Mouse (Mus musculus): ENCODE data around the gene Palmd.

The Palmd gene

DNA sequence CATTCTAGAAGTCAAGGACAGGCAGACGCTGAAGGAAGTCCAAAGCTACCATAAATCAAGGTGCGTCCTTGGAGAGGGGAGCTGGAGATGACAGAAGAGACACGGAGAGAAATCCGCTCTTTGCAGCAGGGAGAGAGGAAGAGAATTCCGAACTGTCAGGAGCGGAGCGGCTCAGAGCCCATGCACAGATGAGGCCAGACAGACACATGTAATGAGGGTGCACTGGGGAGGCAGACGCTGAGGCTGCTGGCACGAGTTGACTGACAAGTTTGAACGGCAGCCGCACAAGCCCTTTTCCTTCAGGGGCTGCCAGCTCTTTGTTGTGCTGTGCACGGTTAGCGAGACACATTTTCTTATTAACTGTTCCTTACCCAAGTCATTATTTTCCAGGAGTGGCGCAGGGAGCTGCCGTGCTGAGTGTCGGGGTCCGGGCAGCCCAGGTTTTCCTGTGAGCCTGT, at the start of gene Palmd:
TSS of gene Palmd (minus strand) at position 448 of the 458 bp plus-strand sequence.
- peak; percentile 49 to 67 for DNase-seq

DNA sequence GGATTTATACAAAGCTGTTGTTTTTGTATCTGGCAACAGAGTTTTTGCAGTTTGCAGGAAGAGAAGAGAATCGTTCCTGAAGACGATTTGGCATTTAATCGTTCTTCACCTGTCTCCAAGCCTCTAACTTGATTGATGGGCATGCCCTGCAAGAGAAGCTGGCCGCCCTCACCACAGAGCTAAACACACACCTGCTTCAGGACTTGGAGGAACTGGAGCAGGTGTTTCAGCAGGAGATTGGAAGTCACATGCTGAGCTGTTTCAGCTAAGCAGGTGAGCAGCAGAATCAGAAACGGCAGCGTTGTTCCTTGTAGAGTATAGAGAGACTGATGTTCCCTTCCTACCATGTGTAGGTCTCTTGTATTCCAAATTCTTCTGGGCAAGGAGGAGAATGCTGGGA, 41.4 kb upstream of the Palmd start:
- DNase-seq, result no peak

DNA sequence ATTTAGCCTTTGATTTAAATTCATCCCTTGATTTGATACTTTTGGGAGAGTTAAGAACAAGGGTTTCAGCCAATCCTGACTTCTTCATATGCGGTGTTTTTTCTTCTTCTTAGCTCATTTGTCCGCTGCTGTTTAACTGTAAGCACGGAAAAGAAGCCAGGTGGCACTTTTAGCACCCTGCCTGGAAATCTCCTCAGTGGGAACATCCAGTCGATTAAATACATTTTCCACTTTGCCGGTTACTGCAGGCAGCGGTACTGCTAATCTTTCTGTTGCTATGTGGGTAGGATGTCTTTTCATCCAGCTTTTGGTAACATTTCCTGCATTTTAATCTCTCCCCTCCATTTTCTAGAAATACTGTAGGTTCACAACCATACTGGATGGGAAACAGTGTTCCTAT, 38.6 kb upstream of the Palmd start:
- no peak for DNase-seq

DNA sequence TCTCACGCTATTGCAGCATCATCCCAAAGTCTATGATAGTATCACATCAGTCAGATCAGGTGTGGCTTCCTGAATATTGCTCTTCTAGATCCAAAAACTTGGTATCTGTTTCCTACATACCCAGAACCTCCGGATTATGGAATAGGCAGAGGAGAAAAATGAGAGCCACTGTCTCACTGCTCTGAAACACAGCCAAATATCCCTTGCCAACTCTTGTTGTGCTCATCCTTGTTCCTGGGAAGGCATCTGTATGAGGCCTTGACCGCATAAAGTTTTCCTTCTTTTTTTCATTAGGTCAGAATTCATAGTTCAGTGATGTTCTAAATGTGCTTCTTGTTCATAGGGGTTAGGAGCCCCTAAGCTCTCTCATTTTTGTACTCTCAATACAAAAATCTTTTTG, 37.8 kb upstream of the Palmd start:
- no peak for DNase-seq

DNA sequence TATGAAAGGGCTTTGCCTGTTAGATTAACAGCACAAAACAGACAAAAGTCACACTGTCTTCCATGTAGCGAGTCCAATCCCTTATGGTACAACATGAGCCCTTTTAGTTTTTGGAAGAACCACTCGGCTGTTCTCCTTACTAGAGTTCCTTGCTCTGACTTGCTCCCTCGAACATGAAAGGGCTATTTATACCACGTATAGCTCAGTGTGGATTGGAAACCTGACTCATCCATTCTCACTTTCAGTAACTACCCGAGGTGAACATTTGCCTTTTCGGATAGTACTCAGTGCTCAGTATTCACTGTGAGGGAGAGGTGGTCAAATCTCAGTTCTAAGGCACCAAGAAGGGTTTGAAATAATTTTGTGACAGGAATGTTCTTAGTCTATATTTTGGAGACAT, 34.6 kb upstream of the Palmd start:
- DNase-seq, result no peak

DNA sequence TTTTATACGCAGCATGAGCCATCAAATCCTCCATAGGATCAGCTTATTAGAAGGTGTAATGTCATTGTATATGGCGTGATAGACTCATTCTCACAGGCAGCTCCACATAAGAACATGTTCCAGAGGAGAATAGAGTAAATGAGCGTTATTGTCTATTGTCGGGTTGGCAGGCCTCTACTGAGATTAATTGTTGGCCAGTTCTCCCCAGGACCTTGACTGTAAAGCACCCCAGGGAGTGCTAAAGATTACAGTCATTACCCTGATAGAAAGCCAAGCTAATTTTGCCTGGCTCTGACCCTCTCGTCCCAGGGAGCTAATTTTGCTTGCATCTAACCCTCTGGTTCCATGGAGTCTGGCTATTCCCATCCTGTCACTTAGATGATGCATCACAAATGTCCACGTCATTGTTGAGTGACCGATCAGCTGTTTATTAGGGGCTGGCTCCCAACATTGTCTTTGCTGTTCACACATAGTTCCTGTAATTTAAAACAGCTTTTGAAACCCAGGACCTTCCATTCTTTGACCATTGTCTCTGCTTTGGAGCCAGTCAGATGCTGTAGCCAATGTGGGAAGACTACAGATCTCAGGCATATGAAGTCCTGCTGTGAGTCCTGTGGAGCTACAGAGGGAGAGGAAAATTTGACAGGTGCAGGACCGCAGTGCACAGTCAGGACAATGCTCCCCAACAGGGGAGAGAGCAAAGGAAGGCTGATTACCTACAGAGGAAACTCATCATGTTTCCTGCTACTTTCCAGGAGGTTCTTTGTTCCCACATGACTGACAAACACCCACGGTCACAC, 33.1 kb upstream of the Palmd start:
- DNase-seq, result no peak

DNA sequence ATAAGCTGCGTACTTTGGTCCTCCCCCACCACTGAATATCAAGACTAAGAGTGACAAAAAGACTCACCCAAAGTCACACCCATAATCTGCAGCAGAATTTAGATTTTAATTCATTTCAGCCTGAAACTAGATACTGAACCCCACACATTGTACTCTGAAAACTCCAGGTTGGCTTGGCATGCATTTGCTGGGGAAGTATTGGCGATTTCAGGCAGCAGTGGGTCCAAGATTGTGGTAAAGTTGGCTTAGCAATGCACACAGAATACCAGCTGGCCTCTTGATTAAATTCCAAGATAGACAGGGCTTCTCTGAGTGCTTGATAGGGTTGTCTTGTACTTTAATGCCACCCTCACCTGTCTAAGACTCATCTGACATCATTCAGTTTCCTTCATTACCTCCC, 24.2 kb upstream of the Palmd start:
- DNase-seq, result no peak

DNA sequence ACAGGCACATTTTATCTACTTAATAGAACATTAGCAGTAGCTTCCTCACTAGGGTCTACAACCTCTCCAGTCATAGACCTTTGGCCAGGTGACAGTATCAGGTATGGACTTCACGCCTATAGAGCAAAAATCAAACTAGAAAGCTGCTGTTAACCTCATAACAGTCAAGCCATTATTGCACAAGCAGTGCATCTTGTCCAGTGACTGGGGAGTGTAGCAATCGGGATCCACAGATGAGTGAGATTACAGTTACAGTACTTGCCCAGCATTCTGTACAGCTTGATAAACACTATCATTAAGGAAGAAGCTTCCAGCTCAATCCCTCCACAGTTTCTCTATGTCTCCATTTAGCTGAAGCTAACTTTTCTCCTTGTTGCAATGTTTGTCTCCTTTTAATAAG, 22.4 kb upstream of the Palmd start:
- DNase-seq, result no peak

DNA sequence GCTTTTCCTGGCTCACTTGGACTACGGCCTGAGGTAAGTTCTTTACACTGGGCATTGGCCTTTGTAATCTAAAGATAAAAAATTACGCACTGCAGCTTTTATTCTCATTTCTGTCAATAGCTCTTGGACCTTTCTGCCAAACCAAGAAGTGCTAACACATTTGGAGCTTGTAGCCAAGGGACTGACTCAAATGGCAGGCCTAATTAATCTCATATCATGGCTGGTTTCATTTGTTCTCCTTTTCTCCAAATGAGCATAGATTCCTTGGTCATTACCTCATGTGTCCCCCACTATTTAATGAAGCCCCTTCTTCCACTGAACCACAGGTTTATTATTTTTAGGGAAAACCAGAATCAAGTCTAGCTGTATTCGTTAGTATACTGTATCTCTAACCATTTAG, 19.4 kb upstream of the Palmd start:
- no peak for DNase-seq

DNA sequence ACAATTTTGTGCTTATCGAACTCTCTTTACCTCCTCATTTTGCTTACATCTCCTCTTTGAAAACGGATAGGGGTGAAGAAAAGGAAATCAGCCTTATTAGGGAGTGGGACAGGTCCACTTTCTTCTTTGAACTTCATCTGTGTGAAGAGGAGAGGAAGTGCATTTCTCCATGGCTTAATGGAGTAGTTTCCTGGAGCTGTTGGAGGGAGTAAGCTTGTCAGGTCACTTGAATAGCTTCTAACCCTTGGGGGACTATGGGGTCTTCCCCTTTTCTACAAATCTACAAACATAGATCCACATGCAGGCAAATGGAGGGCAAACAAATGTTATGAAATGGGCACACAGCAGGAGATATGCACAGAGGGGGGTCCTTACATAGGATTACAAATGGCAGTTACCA, 17.7 kb upstream of the Palmd start:
- no peak for DNase-seq

DNA sequence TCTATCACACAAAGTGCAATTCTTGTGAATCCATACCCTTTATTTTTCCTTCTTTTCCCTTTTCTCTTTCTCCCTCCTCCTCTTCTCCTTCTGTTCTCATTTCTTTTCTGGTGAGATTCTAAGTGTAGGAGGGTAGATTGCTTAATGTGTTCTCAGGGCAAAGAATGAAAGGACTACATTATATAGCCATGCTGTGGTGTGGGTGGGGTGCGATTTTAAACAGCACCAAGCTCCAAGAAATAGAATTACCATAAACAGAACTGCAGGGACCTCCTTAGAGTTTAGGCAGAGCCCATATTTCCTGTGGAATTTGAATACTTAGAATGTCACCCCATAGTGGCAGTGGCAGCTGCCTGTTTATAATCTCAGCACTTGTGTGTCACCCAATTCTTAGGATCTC, 17.0 kb upstream of the Palmd start:
- DNase-seq, result no peak

DNA sequence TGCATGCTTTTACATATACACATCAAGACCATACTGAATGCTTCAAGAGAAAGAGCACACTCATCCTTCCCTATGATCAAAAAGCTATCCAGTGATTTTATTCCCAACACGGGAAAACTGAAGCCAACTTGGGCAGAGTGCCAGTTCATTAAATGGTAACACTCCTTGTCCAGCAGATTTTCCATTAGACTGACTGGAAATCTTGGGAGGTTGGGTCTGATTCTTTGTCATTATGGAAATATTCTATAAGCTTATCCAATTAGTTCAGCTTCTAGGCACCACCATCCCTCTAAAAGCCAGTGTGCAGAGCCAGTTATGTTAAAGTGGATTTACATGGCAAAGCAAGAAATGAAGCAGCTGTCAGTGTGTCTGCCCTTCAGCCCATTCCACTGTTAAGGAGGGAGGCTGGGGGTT, 16.3 kb upstream of the Palmd start:
- peak in 1 of 2 experiments; percentile 7 for DNase-seq

DNA sequence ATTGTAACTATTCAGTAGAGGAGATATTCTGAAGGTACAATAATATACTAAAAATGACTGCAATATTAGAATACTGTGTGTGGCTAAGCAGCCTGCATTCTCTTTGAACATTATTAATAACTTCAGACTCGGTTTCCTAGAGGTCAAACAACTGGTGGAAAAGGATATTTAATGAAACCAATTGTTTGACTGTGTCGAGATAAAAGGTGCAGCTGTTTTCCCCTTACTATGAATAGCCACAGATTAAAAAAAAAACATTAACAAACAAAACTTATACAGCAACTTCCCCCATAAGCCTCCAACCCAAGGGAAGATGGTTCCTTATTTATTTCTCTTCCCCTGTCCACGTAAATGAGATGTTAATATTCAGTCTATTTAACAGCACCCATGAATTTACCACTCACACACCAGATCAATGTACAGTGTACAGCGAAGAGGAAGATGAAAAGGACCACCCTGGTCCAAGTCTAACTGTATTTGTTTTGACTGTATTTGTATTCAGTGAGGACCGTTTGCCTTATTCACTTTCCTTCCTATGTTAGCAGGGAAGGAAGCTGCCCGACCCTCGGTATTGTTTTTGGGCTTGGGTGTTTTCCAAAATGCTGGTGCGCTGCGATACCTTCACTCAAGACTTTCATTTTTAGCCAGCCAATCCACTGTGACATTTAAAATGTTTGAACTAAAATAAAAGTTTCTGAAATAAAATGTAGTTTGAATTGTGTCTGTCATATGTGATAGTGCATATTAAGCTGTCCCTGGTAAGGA, 13.2 kb upstream of the Palmd start:
- DNase-seq, result peak; percentile 22 to 35

DNA sequence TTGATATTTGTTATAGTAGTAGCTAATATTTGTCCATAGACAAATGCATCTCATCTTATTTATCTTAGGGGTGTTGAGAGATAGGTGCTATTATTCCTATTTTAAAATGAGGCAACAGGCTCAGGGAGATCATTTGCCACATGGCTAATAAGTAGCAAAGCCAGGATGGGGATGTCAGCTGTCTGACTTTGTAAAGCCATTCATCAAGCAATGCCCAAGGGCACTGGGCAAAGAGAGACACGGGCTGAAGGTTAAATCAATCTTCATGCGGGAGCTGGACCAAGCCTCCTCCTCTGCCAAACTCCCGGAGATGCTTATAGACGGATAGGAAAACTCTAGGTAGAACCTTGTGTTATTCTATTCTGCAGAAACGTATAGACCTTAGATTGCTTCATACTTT, 999 bp upstream of the Palmd start:
- no peak for DNase-seq

DNA sequence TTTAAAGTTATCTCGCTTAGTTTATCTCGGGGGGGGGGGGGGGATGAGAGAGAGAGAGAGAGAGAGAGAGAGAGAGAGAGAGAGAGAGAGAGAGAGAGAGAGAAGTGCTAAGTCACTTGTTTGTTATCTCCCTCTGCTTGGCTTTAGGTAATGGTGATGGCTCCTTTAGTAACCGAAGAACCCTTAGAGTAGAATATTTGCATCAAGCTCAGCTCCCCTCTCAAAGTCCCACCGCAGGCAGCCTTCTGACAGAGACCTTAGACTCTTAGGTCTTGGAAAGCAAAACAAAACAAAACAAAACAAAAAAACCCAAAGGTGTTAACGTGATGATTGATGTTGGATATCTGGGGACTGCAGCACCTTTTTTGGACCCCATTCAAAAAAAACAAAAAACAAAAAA, 216 bp upstream of the Palmd start:
- DNase-seq, result no peak

DNA sequence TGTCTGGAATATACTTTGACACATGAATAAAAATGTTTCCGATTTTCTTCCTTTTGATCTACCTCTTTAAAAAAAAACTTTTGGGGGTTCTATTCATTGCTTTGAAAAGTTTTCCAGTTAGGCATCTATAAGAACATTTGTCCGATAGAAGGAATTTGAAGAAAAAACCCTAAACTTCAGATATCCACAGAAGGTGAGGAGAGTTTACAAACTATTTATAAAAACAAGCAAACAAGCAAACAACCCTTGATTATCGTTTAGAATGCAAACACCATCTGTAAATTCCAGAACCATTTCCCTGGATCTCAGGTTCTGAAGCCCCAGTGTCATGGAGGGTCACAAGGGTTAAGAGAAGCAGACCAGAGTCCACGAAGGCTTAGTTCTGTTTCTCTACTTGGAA, 820 bp downstream of the Palmd start, which contains the start of gene 4930455H04Rik:
TSS of gene 4930455H04Rik (plus strand) at position 301 of the 400 bp plus-strand sequence.
- DNase-seq, result no peak

DNA sequence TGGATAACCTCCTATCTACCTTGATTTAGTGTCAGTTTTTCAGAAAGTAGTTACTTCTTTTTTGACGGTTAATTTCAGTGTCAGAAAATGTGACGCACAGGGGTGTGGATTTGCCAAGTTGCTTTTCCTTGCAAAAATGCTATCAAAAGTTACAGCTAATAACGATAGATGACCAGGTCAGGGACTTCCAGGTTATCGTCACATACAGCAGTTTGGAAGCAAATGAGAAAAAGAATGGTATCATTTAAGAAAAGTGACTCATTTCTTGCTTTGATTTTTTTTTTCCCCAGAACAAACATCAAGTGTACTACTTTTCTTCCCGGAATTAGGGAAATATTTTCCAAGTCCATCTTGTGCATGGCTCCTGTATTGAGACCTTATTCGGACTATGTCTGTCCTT, 1.4 kb downstream of the Palmd start:
- no peak for DNase-seq

DNA sequence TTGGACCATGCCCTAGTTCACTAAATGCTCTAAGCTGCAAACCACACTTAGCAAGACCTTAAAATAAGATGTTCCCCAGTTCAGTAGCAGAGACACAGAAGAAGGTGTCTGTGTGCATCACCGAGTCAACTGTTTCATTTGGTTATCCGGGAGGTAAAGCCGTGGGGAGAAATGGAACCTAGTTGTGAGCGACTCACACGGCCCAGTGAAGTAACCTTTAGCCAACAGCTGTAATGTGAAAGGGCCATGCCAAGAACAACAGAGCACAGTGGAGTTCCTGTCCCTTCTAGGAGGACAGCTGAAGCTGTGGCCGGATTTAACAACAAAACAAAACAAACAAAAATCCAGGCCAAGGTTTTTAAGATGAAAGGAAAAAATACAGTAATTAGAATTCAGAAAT, 2.0 kb downstream of the Palmd start:
- peak; percentile 50 to 65 for DNase-seq

DNA sequence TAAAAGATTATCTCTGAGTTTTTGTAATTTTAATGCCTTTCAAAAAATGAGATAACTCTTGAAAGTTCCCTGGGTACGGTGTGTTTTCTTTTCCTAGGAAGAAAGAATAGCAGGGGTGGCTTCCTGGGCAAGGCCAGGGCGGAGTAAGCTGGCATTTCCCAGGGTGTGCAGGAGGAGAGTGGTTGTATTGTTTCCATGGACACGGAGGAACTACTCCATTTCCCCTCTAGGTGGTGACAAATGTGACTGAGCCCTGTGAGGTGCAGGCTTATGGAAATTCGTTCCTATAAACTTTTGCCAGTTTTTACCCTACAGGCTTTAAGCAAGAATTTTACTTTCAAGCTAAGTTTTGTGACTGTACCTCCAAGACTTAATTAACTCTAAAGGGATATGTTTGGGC, 2.6 kb downstream of the Palmd start:
- DNase-seq, result peak; percentile 52 to 66

DNA sequence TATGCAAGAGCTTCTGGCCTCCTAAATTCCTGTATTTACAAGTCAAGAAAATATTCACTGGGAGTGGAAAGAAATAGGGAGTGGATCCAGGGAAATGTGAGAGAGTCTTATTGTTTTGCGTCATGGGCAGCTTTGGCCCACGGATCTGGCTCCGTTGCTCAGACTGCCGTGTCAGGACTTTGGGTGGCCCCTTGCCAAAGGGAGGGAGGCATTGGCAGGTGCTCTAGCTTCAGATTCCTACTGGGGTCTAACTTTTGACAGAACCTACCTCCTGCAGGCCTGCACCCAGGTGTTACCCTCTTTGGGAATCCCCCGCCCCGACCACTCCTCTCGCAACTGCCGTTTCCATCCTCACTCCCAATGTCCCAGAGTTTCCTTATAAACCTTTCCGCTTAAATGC, 4.4 kb downstream of the Palmd start:
- DNase-seq, result peak; percentile 31 to 46

DNA sequence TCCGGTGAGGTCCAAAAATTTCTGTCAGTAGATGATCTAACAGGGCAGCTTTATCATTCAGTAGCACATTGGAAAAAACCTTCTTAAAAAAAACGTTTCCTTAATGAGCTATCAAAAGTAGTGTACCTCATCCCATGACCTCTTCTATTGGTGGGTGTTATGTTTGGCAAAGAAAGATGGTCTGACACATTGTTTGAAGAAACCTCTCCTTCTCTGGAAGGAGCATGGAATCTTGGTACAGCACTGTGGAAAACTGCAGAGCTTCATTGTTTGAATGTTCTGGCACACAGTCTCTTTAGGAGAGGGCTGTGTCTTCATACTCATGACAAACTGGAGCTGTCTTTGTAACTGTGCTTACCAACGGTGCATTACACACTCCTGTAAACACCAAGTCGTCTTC, 5.6 kb downstream of the Palmd start:
- DNase-seq, result no peak

DNA sequence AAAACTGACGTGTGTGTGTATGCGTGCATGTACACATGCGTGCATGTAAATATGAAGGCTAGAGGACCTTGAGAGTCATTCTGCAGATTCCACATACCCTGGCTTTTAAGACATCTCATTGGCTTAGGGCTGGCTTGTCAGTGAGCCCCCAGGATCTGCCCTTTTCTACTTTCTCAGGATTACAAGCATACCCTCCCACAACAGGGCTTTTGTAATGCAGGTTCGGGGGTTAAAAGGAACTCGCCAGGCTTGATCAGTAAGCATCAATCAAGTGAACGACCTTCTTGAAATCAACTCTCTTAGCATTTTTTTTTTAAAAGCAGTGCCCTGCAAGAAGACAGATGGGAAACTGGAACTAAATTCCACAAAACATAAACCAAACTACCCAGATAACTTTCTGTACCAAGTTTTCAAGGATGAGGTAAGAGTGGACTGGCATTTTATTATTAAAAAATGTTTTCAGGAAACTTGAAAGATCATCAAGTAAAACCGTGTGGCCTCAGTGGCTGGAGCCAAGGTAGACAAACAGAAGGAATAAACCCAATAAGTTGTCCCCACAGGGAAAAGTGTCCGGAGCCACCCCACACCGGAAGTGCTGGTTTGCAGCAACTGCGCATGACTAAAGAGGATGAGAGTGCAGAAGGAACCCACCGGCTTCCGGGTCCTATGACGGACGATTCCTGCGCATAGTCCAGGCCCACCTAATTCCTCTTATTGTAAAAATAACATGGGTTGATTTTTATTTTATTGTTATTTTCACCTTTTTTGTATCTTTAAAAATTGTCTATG, 7.2 kb downstream of the Palmd start:
- no peak for DNase-seq

DNA sequence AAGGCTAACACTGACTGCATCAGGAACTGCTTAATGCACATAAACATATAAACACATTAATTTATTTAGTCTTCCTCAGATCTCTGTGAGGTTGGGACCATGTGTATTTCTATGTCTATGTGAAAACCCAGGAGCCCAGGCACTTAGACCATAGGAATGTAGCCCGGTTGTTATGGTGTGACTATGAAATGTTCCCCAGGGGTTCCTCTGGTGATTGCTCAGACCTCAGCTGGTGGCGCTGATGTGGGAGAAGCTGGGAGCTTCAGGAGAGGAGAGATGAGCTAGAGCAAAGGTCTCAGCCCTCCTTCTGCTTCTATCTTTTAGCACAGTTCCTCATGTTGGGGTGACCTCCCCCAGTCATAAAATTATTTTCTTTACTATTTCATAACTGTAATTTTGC, 8.4 kb downstream of the Palmd start:
- no peak for DNase-seq
